21 mouse cellular contexts compared by ENCODE assay signal in genomic region chr17:17866801-17867469, GRCm38 (mm10). TPM values are rescaled to one million over a fixed set of nuclear protein-coding genes. Genes with fewer than 3 reads are reported as not detected.
A peak's percentile ranks its signal among the peaks of the same experiment; 100 is the strongest.
DNase-seq lines count a peak whose midpoint lies in the region; ATAC-seq and TF ChIP-seq lines count a peak whose summit lies in the region.
"Had no signal": no experiment of that assay in that cellular context is flagged by ENCODE, and none has a peak within 500 bp of the region (broad histone marks: within the 10 kb centered on the region; RNA-seq: fewer than 3 reads in every experiment).

No protein-coding gene starts in this region.

- no peak for TF ChIP-seq CTCF in lung, embryonic 14.5 days (IDR thresholded peaks at IDR 0.05; ENCODE audit: low read depth)
- TF ChIP-seq CTCF in lung, adult 2 months (IDR thresholded peaks at IDR 0.05; ENCODE audit: insufficient read depth, low read length) = no peak

- no peaks in the 10 kb centered on the region for H3K27me3 ChIP-seq in lung, embryonic 14.5 days (ENCODE audit: insufficient read depth, low read length)
- H3K27me3 ChIP-seq: hindbrain, embryonic 12.5 days; liver, embryonic 15.5 days; midbrain, embryonic 15.5 days; stomach, embryonic 15.5 days had no signal

- no peaks in the 10 kb centered on the region for H3K4me1 ChIP-seq in lung, embryonic 14.5 days (ENCODE audit: insufficient read depth)
- H3K4me1 ChIP-seq in lung, adult 2 months (ENCODE audit: control insufficient read depth, insufficient read depth, low read length) = peaks cover 2% of the 10 kb centered on the region; the same call in 1 of the 2 replicates
- H3K4me1 ChIP-seq: hindbrain, embryonic 12.5 days; midbrain, embryonic 15.5 days; stomach, embryonic 15.5 days had no signal

- no peak overlapping the region for H3K9ac ChIP-seq in lung, embryonic 14.5 days
- H3K9ac ChIP-seq: hindbrain, embryonic 12.5 days; liver, embryonic 15.5 days; midbrain, embryonic 15.5 days; stomach, embryonic 15.5 days had no signal

- intact Hi-C loops in heart, postnatal 14 days (cut with DNase I) = no loop called here

- H3K27ac ChIP-seq in lung, embryonic 14.5 days (ENCODE audit: low read depth) = no peak overlapping the region
- H3K27ac ChIP-seq: hindbrain, embryonic 12.5 days; liver, embryonic 15.5 days; midbrain, embryonic 15.5 days; stomach, embryonic 15.5 days had no signal

- no peak for ATAC-seq in lung, embryonic 14.5 days (ENCODE audit: insufficient read depth)
- ATAC-seq in granulocyte monocyte progenitor cell, adult 5-6 weeks (replicated peaks; ENCODE audit: poor library complexity, severe bottlenecking) = peak; percentile 13; the same call in 1 of the 2 replicates
- ATAC-seq: activated CD4-positive, CD25-positive, alpha-beta regulatory T cell, adult 4 months; midbrain, embryonic 15.5 days had no signal

- H3K4me3 ChIP-seq in lung, embryonic 14.5 days (ENCODE audit: low read depth, low read length) = no peak overlapping the region
- H3K4me3 ChIP-seq in lung, adult 2 months (replicated peaks; ENCODE audit: extremely low read depth, low read depth, low read length) = no peak overlapping the region
- H3K4me3 ChIP-seq: hindbrain, embryonic 12.5 days; liver, embryonic 15.5 days; midbrain, embryonic 15.5 days; stomach, embryonic 15.5 days had no signal

- no peaks in the 10 kb centered on the region for H3K9me3 ChIP-seq in lung, embryonic 14.5 days (ENCODE audit: low read depth, low read length)
- H3K9me3 ChIP-seq: hindbrain, embryonic 12.5 days; liver, embryonic 15.5 days; midbrain, embryonic 15.5 days; stomach, embryonic 15.5 days had no signal

- no peak for TF ChIP-seq POLR2A in lung, adult 2 months (IDR thresholded peaks at IDR 0.05; ENCODE audit: borderline replicate concordance, extremely low read depth, low read depth, low read length)

- H3K36me3 ChIP-seq in lung, embryonic 14.5 days (ENCODE audit: insufficient read depth) = peaks cover 21% of the 10 kb centered on the region; the same call in 1 of the 2 replicates
- H3K36me3 ChIP-seq: liver, embryonic 15.5 days; stomach, embryonic 15.5 days had no signal

- WGBS in lung, embryonic 14.5 days = 83% methylated on average over 11 of the region's 11 CpGs
- 69% methylated on average over 11 of the region's 11 CpGs for WGBS in lung, adult 2 months

- no peak overlapping the region for H3K4me2 ChIP-seq in lung, embryonic 14.5 days
- H3K4me2 ChIP-seq: hindbrain, embryonic 12.5 days; liver, embryonic 15.5 days; midbrain, embryonic 15.5 days; stomach, embryonic 15.5 days had no signal

- DNase-seq in heart, adult 18-20 months = peak; percentile 30 to 42
- DNase-seq in heart, postnatal 14 days = no peak
- DNase-seq in lung, embryonic 14.5 days = peak; percentile 24
- no peak for DNase-seq in lung, adult 2 months
- DNase-seq in lung, postnatal 36 days = peak; percentile 38
- no peak for DNase-seq in cerebellum, adult 11-12 months
- DNase-seq: cerebellum, adult 8-10 months; kidney, adult 8-10 months; thymus, postnatal 25 days had no signal

RNA-seq across cellular contexts. Expression of gene Has1, which starts 11.9 kb away (rescaled TPM):
- under 1 TPM; 0.13 to 0.17 TPM for total RNA-seq in heart, adult 18-20 months (2021)
- total RNA-seq in heart, postnatal 14 days (2021) = under 1 TPM; 0.69 to 0.98 TPM
- 2.1 and 2.2 TPM in 2 replicates for polyA plus RNA-seq in lung, embryonic 14.5 days (2014; fragmentation: Nextera tagmentation; extraction: Ambion mirVana)
- 1.9 and 3.8 TPM in 2 replicates for polyA plus RNA-seq in lung, adult 2 months (2012; rRNA removed)
- not detected in 2 replicates for total RNA-seq in granulocyte monocyte progenitor cell, adult 5-6 weeks (2014; fragmentation: Nextera tagmentation)
- total RNA-seq in granulocyte monocyte progenitor cell, adult 5-6 weeks (2017) = not detected in 2 replicates
- polyA plus RNA-seq: activated CD4-positive, CD25-positive, alpha-beta regulatory T cell, adult 4 months had no signal

RNA-seq across cellular contexts. Expression of gene Fpr1, which starts 16.8 kb away (rescaled TPM):
- total RNA-seq in heart, adult 18-20 months (2021) = not detected
- total RNA-seq in heart, postnatal 14 days (2021) = not detected
- polyA plus RNA-seq in lung, embryonic 14.5 days (2014; fragmentation: Nextera tagmentation; extraction: Ambion mirVana) = 0.13 and 0.46 TPM in 2 replicates
- 15.1 and 19.0 TPM in 2 replicates for polyA plus RNA-seq in lung, adult 2 months (2012; rRNA removed)
- not detected in 2 replicates for total RNA-seq in granulocyte monocyte progenitor cell, adult 5-6 weeks (2014; fragmentation: Nextera tagmentation)
- total RNA-seq in granulocyte monocyte progenitor cell, adult 5-6 weeks (2017) = 1.1 and 2.9 TPM in 2 replicates
- total RNA-seq: left cerebral cortex, postnatal 10 days had no signal
- polyA plus RNA-seq: brain, embryonic 14.5 days; hindbrain, embryonic 12.5 days; neural tube, embryonic 11.5 days had no signal

RNA-seq across cellular contexts. Expression of gene Fpr2, which starts 20.7 kb away (rescaled TPM):
- not detected for total RNA-seq in heart, adult 18-20 months (2021)
- total RNA-seq in heart, postnatal 14 days (2021) = under 1 TPM in 1 of 2 experiments, not detected in 1; 0.20 TPM
- 0.17 and 1.1 TPM in 2 replicates for polyA plus RNA-seq in lung, embryonic 14.5 days (2014; fragmentation: Nextera tagmentation; extraction: Ambion mirVana)
- 5.4 and 10.9 TPM in 2 replicates for polyA plus RNA-seq in lung, adult 2 months (2012; rRNA removed)
- total RNA-seq in granulocyte monocyte progenitor cell, adult 5-6 weeks (2014; fragmentation: Nextera tagmentation) = not detected in 2 replicates
- 3.5 and 5.0 TPM in 2 replicates for total RNA-seq in granulocyte monocyte progenitor cell, adult 5-6 weeks (2017)
- total RNA-seq: left cerebral cortex, postnatal 10 days had no signal
- polyA plus RNA-seq: hindbrain, embryonic 12.5 days; midbrain, embryonic 15.5 days; neural tube, embryonic 11.5 days had no signal

RNA-seq across cellular contexts. Expression of gene Fpr3, which starts 20.7 kb away (rescaled TPM):
- total RNA-seq in heart, adult 18-20 months (2021) = not detected
- not detected for total RNA-seq in heart, postnatal 14 days (2021)
- polyA plus RNA-seq in lung, embryonic 14.5 days (2014; fragmentation: Nextera tagmentation; extraction: Ambion mirVana) = not detected in 2 replicates
- polyA plus RNA-seq in lung, adult 2 months (2012; rRNA removed) = not detected in 2 replicates
- not detected in 2 replicates for total RNA-seq in granulocyte monocyte progenitor cell, adult 5-6 weeks (2014; fragmentation: Nextera tagmentation)
- not detected in 2 replicates for total RNA-seq in granulocyte monocyte progenitor cell, adult 5-6 weeks (2017)
- total RNA-seq: left cerebral cortex, postnatal 10 days had no signal
- polyA plus RNA-seq: brain, embryonic 14.5 days; heart, embryonic 14.5 days; hindbrain, embryonic 12.5 days; large intestine, adult 2 months; liver, embryonic 15.5 days; midbrain, embryonic 15.5 days; neural tube, embryonic 11.5 days; small intestine, adult 2 months; stomach, embryonic 15.5 days had no signal

RNA-seq across cellular contexts. Expression of gene Spaca6, which starts 40.0 kb away (rescaled TPM):
- total RNA-seq in heart, adult 18-20 months (2021) = 1 to 10 TPM; 6.7 to 9.7 TPM
- 10 to 100 TPM; 14.9 to 23.6 TPM for total RNA-seq in heart, postnatal 14 days (2021)
- polyA plus RNA-seq in lung, embryonic 14.5 days (2014; fragmentation: Nextera tagmentation; extraction: Ambion mirVana) = 33.2 and 38.9 TPM in 2 replicates
- 38.5 and 56.7 TPM in 2 replicates for polyA plus RNA-seq in lung, adult 2 months (2012; rRNA removed)
- 1.6 and 3.2 TPM in 2 replicates for total RNA-seq in granulocyte monocyte progenitor cell, adult 5-6 weeks (2014; fragmentation: Nextera tagmentation)
- total RNA-seq in granulocyte monocyte progenitor cell, adult 5-6 weeks (2017) = not detected in 2 replicates

Comparison
In these comparisons a context has a peak if more than half of its experiments do, and no peak if none do; other contexts are left out.
1. DNase-seq: peak in heart, adult 18-20 months (2 of 2), lung, embryonic 14.5 days (single experiment) and lung, postnatal 36 days (single experiment); none in heart, postnatal 14 days (0 of 2), lung, adult 2 months (single experiment) and cerebellum, adult 11-12 months (single experiment).